Mouse (Mus musculus) thymus, postnatal 14 days (tissue): ENCODE measurements around the gene Bub1.

Source experiments
- DNase-seq: peaks from one replicate; pipeline ENCODE4 v3.0.0; 2021

Gene Bub1

DNA sequence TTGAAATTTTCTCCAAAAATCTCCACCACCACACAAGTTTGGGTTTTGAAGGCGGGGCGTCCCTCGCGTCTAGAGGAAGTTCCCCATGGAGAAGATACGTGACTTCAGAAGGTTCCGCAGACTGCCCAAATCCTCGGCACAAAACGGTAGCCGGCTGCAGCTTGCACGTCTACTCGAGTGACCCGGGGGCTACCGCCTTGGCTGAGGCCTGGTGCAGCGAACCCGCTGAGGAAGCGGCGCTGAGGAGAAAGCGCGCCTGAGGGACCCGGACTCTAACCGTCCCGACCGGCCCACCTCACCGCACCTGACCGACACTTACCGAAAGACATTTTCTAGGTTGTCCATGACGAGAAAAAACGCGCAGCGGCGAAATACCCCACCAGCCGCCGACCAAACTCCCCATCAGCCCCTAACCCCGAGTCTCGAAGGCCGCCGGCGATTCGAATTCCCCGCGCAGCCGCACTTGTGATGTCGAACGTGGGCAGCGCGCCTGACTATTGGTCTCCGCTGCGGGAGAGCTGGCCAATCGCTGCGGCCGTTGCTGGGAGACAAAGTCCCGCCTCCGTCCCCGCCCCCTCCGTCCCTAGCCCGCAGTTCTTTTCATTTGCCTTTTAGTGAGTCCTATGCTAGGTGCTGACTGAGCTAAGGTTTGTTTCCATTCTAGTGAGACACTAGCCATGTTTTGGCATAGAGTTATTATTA is at the start of gene Bub1:
TSS of gene Bub1 (minus strand) at position 465 of the 702 bp plus-strand sequence.
- peak; percentile 95 for DNase-seq

- DNase-seq: peak; percentile 40
These were observed 49.4 kb upstream of the Bub1 start for GRCm38 (mm10) chr2:127881063-127881462.

DNA sequence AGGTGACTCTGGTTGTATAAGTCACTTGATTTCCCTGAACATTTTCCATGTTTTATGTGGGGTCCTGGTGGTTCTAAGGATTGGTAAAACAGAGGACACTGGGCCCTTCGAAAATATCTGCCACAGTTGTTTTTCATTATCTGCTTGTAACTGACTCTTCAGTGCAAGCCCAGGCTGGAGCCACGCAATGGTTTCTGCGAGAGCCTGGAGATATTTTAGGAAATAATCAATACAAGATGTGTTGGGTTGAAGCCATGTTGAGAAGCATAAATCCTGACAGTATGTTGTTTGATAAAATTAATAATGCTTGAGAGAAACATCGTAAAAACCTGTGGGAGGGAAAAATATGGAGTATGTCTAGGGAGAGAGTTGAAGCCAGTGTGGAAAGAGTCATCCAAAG is 32.7 kb upstream of the Bub1 start:
- no peak for DNase-seq

GRCm38 (mm10) chr2:127854332-127854991 is 22.8 kb upstream of the Bub1 start:
- DNase-seq: no peak

GRCm38 (mm10) chr2:127850371-127850770 is 18.7 kb upstream of the Bub1 start:
- no peak for DNase-seq

DNA sequence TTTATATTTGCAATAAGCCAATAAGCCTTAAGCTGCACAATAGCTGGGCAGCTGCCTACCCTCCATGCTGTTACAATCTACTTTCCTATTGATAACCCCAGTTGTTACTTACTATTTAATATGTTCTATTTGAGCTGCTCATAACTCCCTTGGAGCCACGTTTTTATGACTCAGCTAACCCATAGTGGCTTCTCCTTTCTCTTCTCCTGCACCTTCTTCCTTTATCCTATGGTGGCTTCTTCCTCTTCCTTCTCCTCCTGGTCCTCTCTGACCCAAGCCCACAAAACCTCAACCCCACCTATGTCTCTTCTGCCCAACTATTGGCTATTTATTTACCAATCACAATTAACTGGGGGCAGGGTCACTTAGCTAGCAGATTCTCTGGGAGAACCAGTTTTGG is 14.9 kb upstream of the Bub1 start:
- DNase-seq: no peak

GRCm38 (mm10) chr2:127846008-127846407 is 14.3 kb upstream of the Bub1 start:
- no peak for DNase-seq

- no peak for DNase-seq
These were observed 13.8 kb upstream of the Bub1 start for GRCm38 (mm10) chr2:127845346-127845982.

GRCm38 (mm10) chr2:127842421-127842820 is 10.8 kb upstream of the Bub1 start:
- no peak for DNase-seq

DNA sequence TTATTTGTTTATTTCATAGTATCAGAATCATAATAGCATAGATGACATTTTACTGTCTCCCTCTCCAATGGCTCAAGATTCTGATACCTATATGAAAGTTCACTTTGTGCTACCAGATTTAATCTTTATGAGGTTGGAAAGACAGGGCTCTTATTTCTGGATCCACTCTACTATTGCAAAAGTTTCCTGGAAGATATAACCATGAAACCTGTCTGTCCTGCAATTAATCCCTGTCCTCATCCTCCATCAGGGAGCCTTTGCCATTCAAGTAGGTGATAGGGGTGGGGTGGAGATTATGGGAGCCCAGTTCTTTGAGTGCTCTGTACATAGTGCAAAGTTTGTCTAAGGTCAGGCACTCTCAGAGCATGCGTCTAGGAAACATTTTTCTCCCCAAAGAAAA is 9.7 kb upstream of the Bub1 start:
- no peak for DNase-seq

- DNase-seq: no peak
These were observed 7.8 kb upstream of the Bub1 start for GRCm38 (mm10) chr2:127839425-127839824.

GRCm38 (mm10) chr2:127838576-127838975 is 6.9 kb upstream of the Bub1 start, which contains the start of gene Acoxl:
TSS of gene Acoxl (plus strand) at chr2:127838876.
- DNase-seq: no peak

GRCm38 (mm10) chr2:127832833-127833190 is 1.1 kb upstream of the Bub1 start:
- peak; percentile 43 for DNase-seq

- DNase-seq: no peak
These were observed 603 bp upstream of the Bub1 start for GRCm38 (mm10) chr2:127832103-127832832.

GRCm38 (mm10) chr2:127791919-127792603 is 39.6 kb downstream of the Bub1 start, which contains the start of gene Mtln:
TSS of gene Mtln (minus strand) at chr2:127792488.
- peak; percentile 84 for DNase-seq

- no peak for DNase-seq
These were observed 41.9 kb downstream of the Bub1 start for GRCm38 (mm10) chr2:127789651-127790270.

DNA sequence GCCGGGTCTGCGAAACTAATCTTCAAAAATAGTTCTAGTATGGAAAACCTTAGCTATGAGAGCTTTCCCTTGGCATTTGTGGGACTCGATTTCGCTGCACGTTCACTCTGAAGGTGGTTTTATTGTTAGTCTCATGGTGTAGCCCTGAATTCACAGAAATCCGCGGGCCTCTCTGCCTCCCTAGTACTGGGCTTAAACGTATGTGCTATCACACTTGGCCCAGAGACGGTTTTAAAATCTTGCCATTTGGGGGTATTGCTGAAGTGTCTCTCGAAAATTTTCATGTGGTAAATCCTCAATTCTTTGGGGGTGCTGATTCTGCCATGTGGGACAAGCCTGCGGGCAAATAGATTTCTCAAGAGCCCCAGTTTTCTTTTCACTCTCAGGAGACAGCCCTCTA is 42.5 kb downstream of the Bub1 start:
- DNase-seq: no peak

DNA sequence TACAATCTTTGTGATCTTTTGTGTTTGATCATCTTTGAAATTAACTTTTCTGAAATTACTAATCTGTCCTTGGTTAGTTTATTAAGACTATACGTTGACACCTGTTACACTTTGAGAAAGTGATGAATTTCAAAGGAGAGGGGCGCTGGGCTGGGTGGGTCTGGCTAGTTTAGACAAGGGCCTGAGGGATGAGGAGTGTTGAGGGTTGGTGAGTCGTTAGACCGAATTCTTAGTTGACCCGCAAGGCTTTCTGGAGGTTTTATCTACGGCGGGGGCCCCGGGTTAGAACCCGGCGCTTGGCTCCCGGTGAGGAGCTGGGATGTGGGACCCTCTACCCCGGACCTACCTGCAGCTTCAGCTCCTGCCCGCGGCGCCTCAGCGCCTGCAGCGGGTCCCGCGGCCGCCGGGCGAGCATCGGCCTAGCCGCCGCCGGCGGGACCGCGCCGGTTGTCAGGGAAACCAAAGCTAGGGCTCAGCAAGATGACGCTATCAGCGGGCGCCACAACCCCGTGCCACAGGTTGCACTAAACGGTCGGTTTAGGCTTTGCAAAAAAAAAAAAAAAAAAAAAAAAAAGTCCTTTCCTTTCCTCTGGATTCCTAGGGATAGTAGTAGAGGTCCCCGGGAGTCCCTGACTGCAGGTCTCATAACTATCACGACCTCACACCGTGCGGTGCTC is 43.1 kb downstream of the Bub1 start, which contains the start of gene Nphp1:
TSS of gene Nphp1 (minus strand) at position 458 of the 677 bp plus-strand sequence.
- DNase-seq: peak; percentile 88

DNA sequence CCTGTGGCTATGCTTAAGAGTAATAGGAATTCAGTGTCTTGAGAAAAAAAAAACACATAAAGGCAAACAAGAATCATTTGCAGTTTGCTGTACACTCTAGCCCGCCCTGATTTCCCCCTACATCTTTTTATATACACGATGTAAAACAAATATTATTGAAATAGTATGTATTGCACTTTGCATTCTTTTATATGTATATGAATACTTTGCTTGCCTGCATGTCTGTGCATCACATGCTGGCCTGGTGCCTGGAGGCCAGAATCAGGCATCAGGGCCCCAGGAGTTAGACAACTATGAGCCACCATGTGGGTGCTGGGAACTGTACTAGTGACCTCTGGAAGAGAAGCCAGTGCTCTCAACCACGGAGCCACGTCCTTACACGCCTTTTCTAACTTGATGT is 44.4 kb downstream of the Bub1 start:
- DNase-seq: no peak

DNA sequence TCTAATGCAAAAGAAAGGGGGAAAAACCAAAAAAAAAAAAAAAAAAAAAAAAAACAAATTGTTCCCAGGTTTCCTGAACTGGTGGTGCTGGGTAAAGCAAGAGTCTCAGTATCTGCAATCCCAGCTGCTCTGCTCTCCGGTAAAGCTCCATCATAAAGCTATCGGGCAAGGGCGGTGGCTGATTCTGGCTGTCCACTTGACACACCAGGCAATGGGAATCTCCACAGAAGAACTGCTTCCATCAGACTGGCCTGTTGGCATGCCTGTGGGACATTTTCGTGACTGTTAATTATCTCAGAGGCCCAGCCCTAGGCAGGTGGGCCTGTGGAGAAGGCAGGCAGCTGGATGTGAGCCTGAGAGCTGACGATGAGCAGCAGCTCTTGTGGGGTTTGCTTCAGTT is 53.2 kb downstream of the Bub1 start:
- DNase-seq: no peak

DNA sequence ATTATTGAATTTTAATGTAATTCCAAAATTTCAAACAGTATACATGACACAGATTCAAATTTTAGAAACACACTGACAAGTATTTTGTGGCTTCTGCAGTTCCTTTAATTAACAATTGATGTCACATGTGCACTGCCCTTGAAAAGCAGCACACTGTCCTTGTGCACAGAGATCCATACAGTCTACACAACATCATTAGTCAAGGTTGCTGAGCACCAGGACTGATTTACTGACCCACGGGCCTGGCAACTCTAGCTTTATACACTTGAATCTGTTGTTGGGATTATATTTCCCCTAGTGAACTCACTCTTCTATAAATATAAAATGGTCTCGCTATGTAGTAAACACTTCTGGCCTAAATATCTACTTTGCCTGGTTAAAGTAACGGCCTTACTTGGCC is 56.7 kb downstream of the Bub1 start:
- DNase-seq: no peak

DNA sequence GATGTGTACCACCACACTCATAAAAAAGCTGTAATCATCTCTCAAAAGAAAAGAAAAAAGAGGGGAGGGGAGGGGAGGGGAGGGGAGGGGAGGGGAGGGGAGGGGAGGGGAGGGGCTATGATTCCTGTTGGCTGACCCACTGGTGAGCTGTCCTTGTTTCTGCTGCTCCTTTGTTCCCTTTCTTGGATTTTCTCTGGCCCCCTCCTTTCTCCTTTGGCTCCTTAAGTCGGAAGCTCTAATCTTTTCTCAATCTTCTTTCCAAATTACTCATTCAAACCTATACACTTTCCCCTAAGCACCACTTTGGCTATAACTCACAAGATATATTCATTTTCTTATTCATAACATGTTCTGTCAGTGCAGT is 57.1 kb downstream of the Bub1 start:
- no peak for DNase-seq
